ENCODE assay signal across 30 mouse cellular contexts in the genomic region with DNA sequence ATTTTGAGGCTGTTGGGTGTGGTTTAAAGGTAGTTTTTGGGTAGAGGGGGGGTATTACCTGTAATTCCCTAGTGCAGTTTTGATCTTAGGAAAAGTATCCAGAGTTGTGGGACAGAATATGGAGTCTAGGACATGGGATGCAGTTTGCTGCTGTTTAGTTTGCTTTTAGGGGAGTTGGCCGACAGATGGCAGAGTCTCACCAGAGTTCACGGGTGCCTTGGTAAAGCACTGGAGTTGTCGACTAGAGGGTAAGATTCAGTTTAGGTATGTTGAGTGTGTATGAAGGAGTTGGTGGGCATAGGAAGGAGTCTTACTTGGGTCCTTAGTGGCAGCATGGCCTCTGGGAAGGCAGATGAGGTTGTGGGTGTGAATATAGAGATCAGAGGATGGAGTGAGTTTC.
A peak's percentile ranks its signal among the peaks of the same experiment; 100 is the strongest.
DNase-seq lines count a peak whose midpoint lies in the region; ATAC-seq and TF ChIP-seq lines count a peak whose summit lies in the region.
"Had no signal": no experiment of that assay in that cellular context is flagged by ENCODE, and none has a peak within 500 bp of the region (broad histone marks: within the 10 kb centered on the region; RNA-seq: fewer than 3 reads in every experiment).

No protein-coding gene starts in this region.

- ATAC-seq in activated CD4-positive, CD25-positive, alpha-beta regulatory T cell, adult 4 months = no peak
- ATAC-seq: forebrain, embryonic 16.5 days; hindbrain, postnatal 0 days; intestine, embryonic 15.5 days; midbrain, embryonic 15.5 days had no signal

- peak; percentile 18 for DNase-seq in heart, adult 11 months
- no peak for DNase-seq in heart, postnatal 4 days
- DNase-seq in 3T3-L1 (ENCODE audit: low read depth, low spot score) (peak; percentile 8), ZHBTc4 (ENCODE audit: low read depth, low spot score) (peak; percentile 62)
- no peak for DNase-seq in right cerebral cortex, postnatal 10 days (ENCODE audit: low spot score in 2 of 2)
- DNase-seq in adrenal gland, postnatal 36 days = no peak
- DNase-seq: B cell, adult 2 months; cerebellum, adult 11 months; cerebellum, adult 9-10 months; cerebellum, postnatal 36 days; heart, postnatal 10 days; kidney, postnatal 25 days; liver; lung, adult 2 months; lung, postnatal 14 days; retina, postnatal 1 day; spleen, adult 18-20 months; thymus, adult 18-20 months; thymus, postnatal 36 days had no signal

- H3K36me3 ChIP-seq in E14TG2a.4 (ENCODE audit: insufficient read depth, low read length) = no peaks in the 10 kb centered on the region
- H3K36me3 ChIP-seq: heart, embryonic 13.5 days; hindbrain, embryonic 10.5 days; intestine, embryonic 15.5 days; midbrain, embryonic 10.5 days; midbrain, embryonic 15.5 days; neural tube, embryonic 15.5 days had no signal

- TF ChIP-seq CTCF in E14TG2a.4 (conservative IDR thresholded peaks at IDR 0.05; ENCODE audit: low read length) = 0 out of 2 replicates have a peak, but pooled peaks have one; percentile 5

- H3K9me3 ChIP-seq in E14TG2a.4 (ENCODE audit: low read length) = peaks cover 9% of the 10 kb centered on the region; the same call in 1 of the 2 replicates
- H3K9me3 ChIP-seq: heart, embryonic 13.5 days; hindbrain, embryonic 10.5 days; intestine, embryonic 15.5 days; midbrain, embryonic 10.5 days; midbrain, embryonic 15.5 days; neural tube, embryonic 15.5 days had no signal

- no peak overlapping the region for H3K4me3 ChIP-seq in E14TG2a.4 (replicated peaks; ENCODE audit: low read length)
- H3K4me3 ChIP-seq: erythroblast, embryonic 14.5 days; heart, embryonic 13.5 days; hindbrain, embryonic 10.5 days; intestine, embryonic 15.5 days; midbrain, embryonic 10.5 days; midbrain, embryonic 15.5 days; neural tube, embryonic 15.5 days had no signal

- no peaks in the 10 kb centered on the region for H3K27me3 ChIP-seq in E14TG2a.4 (ENCODE audit: insufficient read depth, low read length)
- H3K27me3 ChIP-seq: heart, embryonic 13.5 days; intestine, embryonic 15.5 days; midbrain, embryonic 15.5 days; neural tube, embryonic 15.5 days had no signal

- no peaks in the 10 kb centered on the region for H3K4me1 ChIP-seq in E14TG2a.4 (replicated peaks; ENCODE audit: low read depth, low read length)
- H3K4me1 ChIP-seq: heart, embryonic 13.5 days; hindbrain, embryonic 10.5 days; intestine, embryonic 15.5 days; midbrain, embryonic 10.5 days; midbrain, embryonic 15.5 days; neural tube, embryonic 15.5 days had no signal

Comparison
In these comparisons a context has a peak if more than half of its experiments do, and no peak if none do; other contexts are left out.
1. DNase-seq: peak in heart, adult 11 months (single experiment), 3T3-L1 (single experiment) and ZHBTc4 (single experiment); none in heart, postnatal 4 days (single experiment), right cerebral cortex, postnatal 10 days (0 of 2) and adrenal gland, postnatal 36 days (0 of 2).